Mouse (Mus musculus) erythroblast, embryonic 14.5 days (primary cell): ENCODE measurements around the gene Gipr. TPM values are rescaled to one million over a fixed set of nuclear protein-coding genes. Genes with fewer than 3 reads are reported as not detected.

Experiments
- H3K27me3 ChIP-seq: 2 replicates; pipeline ENCODE4 v1.6.1; 2012; ENCODE audit warnings: inconsistent platforms; ENCODE audit not compliant: control insufficient read depth
- H3K36me3 ChIP-seq: 2 replicates; pipeline ENCODE4 v1.6.1; 2012; ENCODE audit warnings: mild to moderate bottlenecking, inconsistent platforms; ENCODE audit not compliant: control insufficient read depth
- H3K4me1 ChIP-seq: 2 replicates; pipeline ENCODE4 v1.6.1; 2012; ENCODE audit warnings: inconsistent platforms; ENCODE audit not compliant: control insufficient read depth
- H3K4me3 ChIP-seq: replicated peaks from 2 replicates; pipeline ENCODE3; 2012; ENCODE audit warnings: moderate library complexity, mild to moderate bottlenecking, inconsistent platforms
- H3K9me3 ChIP-seq: 2 replicates; pipeline ENCODE4 v1.6.1; 2012; ENCODE audit warnings: low read length, inconsistent platforms, mixed read lengths; ENCODE audit not compliant: control insufficient read depth
- GATA1 ChIP-seq: IDR thresholded peaks from 2 replicates; pipeline ENCODE4 v1.6.1; 2012; ENCODE audit warnings: low read length, inconsistent platforms, mixed read lengths
- TAL1 ChIP-seq: IDR thresholded peaks from 3 replicates; pipeline ENCODE4 v1.6.1; 2012; ENCODE audit warnings: low read length, inconsistent platforms, mixed read lengths
- polyA plus RNA-seq: library from polyadenylated mRNA; stranded (reverse); fragments of >175 nt; gene quantifications from 2 replicates; pipeline ENCODE4 v1.2.3, GENCODE M21; 2012

Gene Gipr
- polyA plus RNA-seq, 1 experiment, result not detected

DNA sequence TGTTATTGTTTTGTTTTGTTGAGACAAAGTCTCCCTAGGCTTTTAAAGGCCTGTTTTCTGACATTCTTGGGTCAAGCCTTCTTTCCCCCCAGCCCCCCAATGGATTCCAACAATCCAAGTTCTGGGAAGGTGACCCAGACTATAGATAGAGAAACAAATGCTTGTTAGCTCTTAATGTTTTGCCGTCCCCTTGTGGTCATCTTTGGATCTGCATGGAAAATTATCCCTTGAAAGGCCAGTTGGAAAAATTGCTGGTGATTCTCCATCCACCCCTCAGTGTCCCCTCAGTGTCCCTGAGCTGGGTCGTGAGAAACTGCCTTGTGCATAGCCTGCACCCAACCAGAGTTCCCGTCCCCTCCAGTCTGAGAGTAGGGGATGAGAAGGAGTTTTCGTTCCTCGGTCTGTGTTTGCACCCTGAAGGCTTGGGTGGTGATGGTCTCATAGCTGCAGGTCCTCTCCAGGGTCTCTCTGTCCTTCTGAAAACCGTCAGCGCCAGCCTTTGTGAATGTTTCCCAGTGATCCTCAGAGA is 43.1 kb upstream of the Gipr start:
- H3K4me3 ChIP-seq, result no peak overlapping the region
- H3K27me3 ChIP-seq, result peaks cover 39% of the 10 kb centered on the region
- TF ChIP-seq GATA1 (no peak), TAL1 (no peak)
- peaks cover 8% of the 10 kb centered on the region for H3K9me3 ChIP-seq
- no peaks in the 10 kb centered on the region; the same call in 1 of the 2 replicates for H3K36me3 ChIP-seq
- H3K4me1 ChIP-seq, result peaks cover 4% of the 10 kb centered on the region; the same call in 1 of the 2 replicates

DNA sequence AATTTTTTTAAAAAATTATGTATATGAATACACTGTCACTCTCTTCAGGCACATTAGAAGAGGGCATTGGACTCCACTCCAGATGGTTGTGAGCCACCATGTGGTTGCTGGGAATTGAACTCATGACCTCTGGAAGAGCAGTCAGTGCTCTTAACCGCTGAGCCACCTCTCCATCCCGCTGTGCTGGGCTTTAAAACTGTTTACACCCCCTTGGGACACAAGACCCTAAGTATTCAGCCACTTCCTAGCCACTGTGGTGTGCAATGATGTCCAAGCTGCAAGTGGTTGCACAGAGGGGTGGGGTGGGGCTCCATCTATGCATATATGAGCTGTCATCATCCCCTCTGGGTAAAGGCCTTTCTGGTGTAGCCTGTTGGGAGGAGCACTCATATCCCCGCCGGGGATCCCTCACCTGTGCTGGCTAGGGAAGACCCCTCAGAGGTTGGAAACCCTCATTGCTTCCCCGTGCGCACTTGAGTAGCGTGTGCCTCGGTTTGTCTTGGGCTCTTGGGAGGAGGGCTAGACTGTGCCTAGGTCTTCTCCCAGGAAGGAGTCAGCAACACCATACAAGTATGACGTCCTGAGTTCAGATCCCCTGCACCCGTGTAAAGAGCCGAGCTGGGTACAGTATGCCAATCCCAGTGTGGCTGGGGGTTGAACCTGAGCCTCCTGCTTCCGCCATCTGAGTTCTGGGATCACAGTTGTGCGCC is 42.4 kb upstream of the Gipr start:
- peaks cover 33% of the 10 kb centered on the region for H3K27me3 ChIP-seq
- H3K4me3 ChIP-seq, result no peak overlapping the region
- peaks cover 8% of the 10 kb centered on the region for H3K9me3 ChIP-seq
- TF ChIP-seq TAL1, result no peak
- TF ChIP-seq GATA1, result no peak
- H3K4me1 ChIP-seq, result peaks cover 4% of the 10 kb centered on the region; the same call in 1 of the 2 replicates
- H3K36me3 ChIP-seq, result no peaks in the 10 kb centered on the region; the same call in 1 of the 2 replicates

DNA sequence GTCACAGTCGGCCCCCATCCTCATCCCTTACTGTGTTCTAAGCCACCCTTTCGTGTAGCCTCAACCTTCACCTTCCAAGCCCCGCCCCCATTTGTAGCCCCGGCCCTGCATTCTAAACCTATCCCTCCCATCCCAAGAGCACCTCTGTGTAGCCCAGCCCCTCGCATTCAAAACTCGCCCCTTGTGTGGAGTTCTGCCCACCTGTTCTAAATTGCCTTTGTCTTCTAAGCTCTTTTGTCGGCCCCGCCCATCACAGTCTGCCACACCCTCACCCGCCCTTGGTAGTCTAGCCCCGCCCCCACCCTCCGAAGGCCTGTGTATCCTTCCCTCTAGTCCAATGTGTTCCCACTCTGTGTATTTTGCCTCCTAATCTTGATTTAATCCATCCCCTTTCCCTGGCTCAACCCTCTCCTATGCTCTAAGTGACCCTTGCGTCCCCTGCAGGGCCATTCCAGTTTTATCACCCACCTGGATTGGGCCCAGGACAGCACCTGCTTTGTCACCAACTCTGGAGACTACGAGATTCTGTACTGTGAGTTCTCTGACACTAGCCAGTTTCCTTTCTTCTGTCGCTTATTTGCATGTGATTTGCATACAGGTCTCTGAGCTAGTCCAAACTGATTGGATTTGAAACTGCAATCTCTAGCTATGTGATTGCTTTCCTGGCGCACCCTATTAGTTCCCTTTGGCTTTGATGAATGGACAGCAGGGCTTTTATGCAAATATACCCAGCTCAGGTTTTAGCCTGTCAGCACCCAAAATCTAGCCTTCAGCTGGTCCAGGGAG is 36.3 kb upstream of the Gipr start:
- peaks cover 2% of the 10 kb centered on the region; the same call in 1 of the 2 replicates for H3K36me3 ChIP-seq

DNA sequence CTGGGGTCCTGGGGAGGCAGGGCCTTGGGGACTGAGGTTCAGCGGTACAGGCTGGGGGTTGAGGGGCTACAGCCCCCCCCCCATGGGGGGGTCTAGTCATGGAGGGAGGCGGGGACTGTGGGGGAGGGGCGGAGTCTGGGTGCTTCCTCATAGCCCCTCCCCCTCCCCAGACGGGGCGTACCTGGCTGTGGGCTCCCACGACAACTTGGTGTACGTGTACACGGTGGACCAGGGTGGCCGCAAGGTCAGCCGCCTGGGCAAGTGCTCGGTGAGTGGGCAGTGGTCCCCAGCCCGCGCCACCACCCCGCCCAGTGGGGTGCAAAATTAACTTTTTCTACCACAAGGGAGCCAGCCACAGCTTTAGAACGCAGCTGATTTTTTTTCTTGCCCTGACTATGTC is 35.7 kb upstream of the Gipr start:
- H3K9me3 ChIP-seq, result no peaks in the 10 kb centered on the region
- H3K4me1 ChIP-seq, result peaks cover 12% of the 10 kb centered on the region
- TF ChIP-seq GATA1, result no peak
- no peak for TF ChIP-seq TAL1
- H3K27me3 ChIP-seq, result no peaks in the 10 kb centered on the region
- peaks cover 2% of the 10 kb centered on the region; the same call in 1 of the 2 replicates for H3K36me3 ChIP-seq
- no peak overlapping the region for H3K4me3 ChIP-seq

More for the DNA sequence above, 36.3 kb upstream of the Gipr start:
- TF ChIP-seq GATA1 (no peak), TAL1 (no peak)
- Histone ChIP-seq H3K9me3 (no peaks in the 10 kb centered on the region), H3K4me3 (no peak overlapping the region), H3K27me3 (no peaks in the 10 kb centered on the region), H3K4me1 (peaks cover 12% of the 10 kb centered on the region)

DNA sequence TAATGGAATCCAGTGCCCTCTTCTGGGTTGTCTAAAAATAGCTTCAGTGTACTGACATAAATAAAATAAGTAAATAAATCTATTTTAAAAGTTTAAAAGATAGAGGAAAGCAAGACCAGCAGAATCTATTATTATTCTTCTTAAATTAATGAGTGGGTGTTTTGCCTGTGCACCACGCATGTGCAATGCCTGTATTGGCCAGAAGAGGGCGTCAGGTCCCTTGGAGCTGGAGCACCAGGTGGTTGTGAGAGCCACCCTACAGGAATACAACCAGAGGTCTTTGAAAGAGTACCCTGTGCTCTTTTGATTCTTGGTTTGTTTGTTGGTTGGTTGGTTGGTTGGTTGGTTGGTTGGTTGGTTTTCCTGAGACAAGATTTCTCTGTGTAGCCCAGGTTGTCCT is 32.1 kb upstream of the Gipr start:
- no peaks in the 10 kb centered on the region for H3K27me3 ChIP-seq
- TF ChIP-seq GATA1 (no peak), TAL1 (no peak)
- no peak overlapping the region for H3K4me3 ChIP-seq
- peaks cover 12% of the 10 kb centered on the region for H3K4me1 ChIP-seq
- H3K9me3 ChIP-seq, result peaks cover 3% of the 10 kb centered on the region; the same call in 1 of the 2 replicates
- H3K36me3 ChIP-seq, result peaks cover 8% of the 10 kb centered on the region; the same call in 1 of the 2 replicates

DNA sequence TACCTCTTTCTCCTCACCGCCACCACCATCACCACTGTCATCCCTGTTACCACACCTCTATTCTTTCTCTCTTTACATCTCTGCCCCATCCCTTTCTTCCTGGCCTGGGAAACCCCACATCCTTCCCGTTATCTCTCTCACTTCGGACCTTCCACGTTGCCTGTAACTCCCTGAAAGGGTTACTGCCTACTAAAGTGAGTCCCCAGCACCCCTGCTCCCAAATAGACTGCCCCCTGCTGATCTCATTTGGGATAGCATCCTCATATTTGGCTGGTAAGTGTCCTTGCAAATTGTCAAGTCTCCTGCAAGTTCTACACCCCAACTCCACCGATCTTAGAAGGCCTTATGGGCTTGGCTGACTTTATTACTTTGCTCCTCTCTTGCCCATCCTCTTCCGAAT is 30.7 kb upstream of the Gipr start:
- Histone ChIP-seq H3K36me3 (peaks cover 13% of the 10 kb centered on the region; the same call in 1 of the 2 replicates), H3K9me3 (peaks cover 3% of the 10 kb centered on the region; the same call in 1 of the 2 replicates)
- TF ChIP-seq TAL1 (no peak), GATA1 (no peak)

DNA sequence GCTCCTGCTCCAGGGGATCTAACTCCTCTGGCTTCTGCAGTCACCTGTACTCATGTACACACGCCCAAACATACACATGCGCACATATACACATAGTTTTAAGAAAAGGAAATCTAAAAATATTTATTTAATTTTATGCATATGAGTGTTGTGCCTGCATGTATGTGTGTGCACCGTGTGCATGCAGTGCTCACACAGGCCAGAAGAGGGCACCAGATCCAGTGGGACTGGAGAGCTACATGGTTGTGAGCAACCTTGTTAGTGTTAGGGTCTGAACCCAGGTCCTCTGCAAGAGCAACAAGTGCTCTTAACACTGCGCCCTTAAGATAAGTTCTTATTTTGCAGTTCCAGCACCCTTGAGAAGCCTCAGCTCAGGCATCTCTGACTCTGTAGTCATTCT is 28.7 kb upstream of the Gipr start:
- Histone ChIP-seq H3K36me3 (peaks cover 12% of the 10 kb centered on the region; the same call in 1 of the 2 replicates), H3K27me3 (no peaks in the 10 kb centered on the region), H3K9me3 (peaks cover 3% of the 10 kb centered on the region; the same call in 1 of the 2 replicates), H3K4me3 (no peak overlapping the region), H3K4me1 (peaks cover 4% of the 10 kb centered on the region; the same call in 1 of the 2 replicates)
- TF ChIP-seq TAL1 (no peak), GATA1 (no peak)

More for the DNA sequence above, 30.7 kb upstream of the Gipr start:
- H3K4me1 ChIP-seq, result peaks cover 4% of the 10 kb centered on the region
- H3K4me3 ChIP-seq, result no peak overlapping the region
- H3K27me3 ChIP-seq, result no peaks in the 10 kb centered on the region

DNA sequence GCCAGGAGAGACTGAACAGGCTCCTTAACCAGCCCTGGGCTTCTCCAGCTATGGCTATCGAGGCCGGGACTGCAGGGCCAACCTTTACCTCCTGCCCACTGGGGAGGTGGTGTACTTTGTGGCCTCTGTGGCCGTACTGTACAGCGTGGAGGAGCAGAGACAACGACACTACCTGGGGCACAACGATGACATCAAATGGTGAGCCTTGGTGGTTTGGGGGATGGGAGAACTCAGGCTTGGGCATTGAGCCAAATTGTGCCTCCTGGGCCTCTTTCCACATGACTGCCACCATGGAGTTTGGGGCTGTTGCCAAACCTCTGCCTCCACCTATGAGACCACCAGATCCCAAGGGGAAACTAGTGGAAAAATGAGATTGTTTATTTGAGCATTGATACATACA is 18.8 kb upstream of the Gipr start:
- Histone ChIP-seq H3K4me3 (no peak overlapping the region), H3K36me3 (peaks cover 2% of the 10 kb centered on the region; the same call in 1 of the 2 replicates), H3K4me1 (peaks cover 22% of the 10 kb centered on the region), H3K9me3 (no peaks in the 10 kb centered on the region), H3K27me3 (peaks cover 19% of the 10 kb centered on the region)
- TF ChIP-seq TAL1 (no peak), GATA1 (no peak)

DNA sequence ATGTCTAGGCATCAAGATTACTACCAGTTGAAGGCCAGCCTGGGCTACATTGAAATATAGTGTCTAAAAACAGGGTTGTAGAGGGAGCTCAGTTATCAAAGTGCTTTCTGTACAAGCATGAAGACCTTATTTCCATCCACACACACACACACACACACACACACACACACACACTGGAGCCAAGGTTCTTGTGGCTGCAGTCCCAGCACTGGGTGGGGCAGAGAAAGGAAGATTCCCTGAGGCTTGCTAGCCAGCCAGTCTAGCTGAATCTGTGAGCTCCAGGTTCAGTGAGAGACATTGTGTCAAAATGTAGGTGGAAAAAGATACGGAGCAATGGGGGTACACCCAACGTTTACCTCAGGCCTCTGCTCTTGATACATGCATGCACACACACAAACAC is 18.3 kb upstream of the Gipr start:
- Histone ChIP-seq H3K36me3 (peaks cover 2% of the 10 kb centered on the region; the same call in 1 of the 2 replicates), H3K27me3 (peaks cover 24% of the 10 kb centered on the region), H3K9me3 (no peaks in the 10 kb centered on the region; the same call in 1 of the 2 replicates), H3K4me1 (peaks cover 27% of the 10 kb centered on the region), H3K4me3 (no peak overlapping the region)
- TF ChIP-seq GATA1 (no peak), TAL1 (no peak)
